Mouse (Mus musculus) forebrain, embryonic 14.5 days (tissue): Measurements from ENCODE around the gene Zdhhc16. TPM values are rescaled to one million over a fixed set of nuclear protein-coding genes. Genes with fewer than 3 reads are reported as not detected.

Experiments
- ATAC-seq: fragments of 200-750 bp; cut with Nextera tagmentation; 2 replicates; pipeline ENCODE4 v1.8.0; 2017; ENCODE audit warnings: mild to moderate bottlenecking, moderate library complexity
- DNase-seq: peaks from one replicate; pipeline ENCODE4 v3.0.0-alpha.2; 2015; ENCODE audit warnings: low spot score
- H3K27ac ChIP-seq: fragments of 300-500 bp; sonication (generic); 2 replicates; pipeline ENCODE4 v1.5.1; 2014; ENCODE audit warnings: low read depth, mild to moderate bottlenecking, control low read depth, low read length, moderate library complexity
- H3K27me3 ChIP-seq: fragments of 300-500 bp; sonication (generic); replicated peaks from 2 replicates; pipeline ENCODE4 v1.6.1; 2014; ENCODE audit warnings: low read length, control low read depth, mixed read lengths; ENCODE audit not compliant: control insufficient read depth, insufficient read depth
- H3K36me3 ChIP-seq: fragments of 300-500 bp; sonication (generic); 2 replicates; pipeline ENCODE4 v1.6.1; 2014; ENCODE audit warnings: low read length, control low read depth; ENCODE audit not compliant: control insufficient read depth, insufficient read depth
- H3K4me1 ChIP-seq: fragments of 300-500 bp; sonication (generic); 2 replicates; pipeline ENCODE4 v1.6.1; 2014; ENCODE audit warnings: antibody characterized with exemption, low read length, control low read depth; ENCODE audit not compliant: control insufficient read depth, insufficient read depth
- H3K4me2 ChIP-seq: fragments of 300-500 bp; sonication (generic); 2 replicates; pipeline ENCODE4 v1.6.1; 2014; ENCODE audit warnings: mild to moderate bottlenecking, control low read depth, low read length
- H3K4me3 ChIP-seq: fragments of 300-500 bp; sonication (generic); 2 replicates; pipeline ENCODE4 v1.5.1; 2014; ENCODE audit warnings: low read depth, low read length, control low read depth
- H3K9ac ChIP-seq: fragments of 300-500 bp; sonication (generic); 2 replicates; pipeline ENCODE4 v1.6.1; 2014; ENCODE audit warnings: mild to moderate bottlenecking, low read length, control low read depth, moderate library complexity
- H3K9me3 ChIP-seq: fragments of 300-500 bp; sonication (generic); replicated peaks from 2 replicates; pipeline ENCODE4 v1.6.1; 2016; ENCODE audit warnings: low read length, control low read depth, mixed read lengths; ENCODE audit not compliant: control insufficient read depth
- WGBS: fragments of 180-500 bp; shearing (Covaris S2); extraction: QIAGEN DNeasy Blood & Tissue Kit; methylation state at CpG from one replicate; pipeline ENCODE4 v1.1.7; 2014; 5-methylcytosine and 5-hydroxymethylcytosine counted together
- polyA plus RNA-seq: library from polyadenylated mRNA; unstranded; fragments of >200 nt; fragmentation: Nextera tagmentation; extraction: Ambion mirVana; gene quantifications from 2 replicates; pipeline ENCODE4 v1.2.1, GENCODE M21; 2014

Zdhhc16 gene
- polyA plus RNA-seq, 1 experiment from 2014 or later: 83.7 TPM

DNA sequence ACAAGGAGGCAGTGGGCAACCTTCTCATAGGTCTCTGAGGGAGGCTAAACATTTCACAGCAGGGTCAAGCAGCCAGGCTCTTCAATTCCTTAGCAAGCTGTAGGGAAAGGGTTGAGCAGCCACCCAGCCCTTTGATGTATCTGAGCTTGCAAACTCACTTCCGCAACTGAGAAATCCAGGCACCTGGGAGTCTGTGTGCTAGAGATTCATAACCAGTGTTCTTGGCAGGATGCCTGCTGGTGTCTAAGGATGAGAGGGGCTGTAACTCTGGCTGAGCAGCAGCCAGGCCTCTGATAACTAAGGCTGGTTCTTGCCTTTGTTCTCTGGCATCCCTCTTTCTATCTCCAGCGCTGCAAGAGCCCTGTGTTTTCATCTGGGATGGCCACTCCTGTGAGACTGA lies 31.6 kb upstream of the Zdhhc16 start:
- 48% methylated on average over 2 of the region's 2 CpGs for WGBS

GRCm38 (mm10) chr19:41902848-41903593 lies 30.3 kb upstream of the Zdhhc16 start:
- Histone ChIP-seq H3K9ac (no peak overlapping the region), H3K9me3 (no peaks in the 10 kb centered on the region), H3K4me1 (no peaks in the 10 kb centered on the region), H3K27ac (no peak overlapping the region), H3K27me3 (no peaks in the 10 kb centered on the region), H3K36me3 (no peaks in the 10 kb centered on the region), H3K4me2 (no peak overlapping the region), H3K4me3 (no peak overlapping the region)
- ATAC-seq (no peak), DNase-seq (no peak)
- WGBS: 89% methylated on average over 10 of the region's 10 CpGs

More for the DNA sequence above, 31.6 kb upstream of the Zdhhc16 start:
- ATAC-seq (no peak), DNase-seq (peak; percentile 16)
- H3K9me3 ChIP-seq: no peaks in the 10 kb centered on the region
- no peaks in the 10 kb centered on the region for H3K27me3 ChIP-seq
- no peaks in the 10 kb centered on the region for H3K36me3 ChIP-seq
- H3K27ac ChIP-seq: no peak overlapping the region
- H3K4me1 ChIP-seq: no peaks in the 10 kb centered on the region
- H3K9ac ChIP-seq: no peak overlapping the region
- no peak overlapping the region for H3K4me2 ChIP-seq
- H3K4me3 ChIP-seq: no peak overlapping the region

DNA sequence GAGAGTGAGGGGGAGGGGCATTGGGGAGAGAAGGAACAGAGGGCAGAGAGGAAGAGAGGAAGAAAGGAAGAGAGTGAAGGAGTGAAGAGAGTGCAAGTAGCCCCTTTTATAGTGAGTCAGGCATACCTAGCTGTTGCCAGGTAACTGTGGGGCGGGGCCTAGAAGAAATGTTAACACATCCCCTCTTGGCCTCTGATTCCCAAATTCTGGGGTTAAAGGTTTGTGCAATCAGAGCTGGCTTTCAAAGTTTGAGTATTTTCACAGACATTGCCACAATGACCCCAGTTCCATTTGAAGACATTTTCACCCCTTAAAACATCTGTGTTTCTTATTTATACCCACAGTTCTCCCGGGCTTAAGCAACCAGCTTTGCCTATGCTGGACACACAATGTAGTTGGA lies 28.0 kb upstream of the Zdhhc16 start:
- H3K36me3 ChIP-seq: no peaks in the 10 kb centered on the region
- H3K4me3 ChIP-seq: no peak overlapping the region
- WGBS: 92% methylated on average over 2 of the region's 2 CpGs
- no peak overlapping the region for H3K9ac ChIP-seq
- DNase-seq (no peak), ATAC-seq (no peak)
- H3K27me3 ChIP-seq: no peaks in the 10 kb centered on the region
- no peaks in the 10 kb centered on the region for H3K9me3 ChIP-seq
- no peak overlapping the region for H3K27ac ChIP-seq
- H3K4me2 ChIP-seq: no peak overlapping the region
- H3K4me1 ChIP-seq: no peaks in the 10 kb centered on the region

- H3K4me2 ChIP-seq: no peak overlapping the region
- 70% methylated on average over 6 of the region's 6 CpGs for WGBS
- ATAC-seq: no peak
- H3K27ac ChIP-seq: no peak overlapping the region
- H3K36me3 ChIP-seq: no peaks in the 10 kb centered on the region
- no peaks in the 10 kb centered on the region for H3K9me3 ChIP-seq
- no peak overlapping the region for H3K4me3 ChIP-seq
- no peaks in the 10 kb centered on the region for H3K27me3 ChIP-seq
- DNase-seq: no peak
- no peaks in the 10 kb centered on the region for H3K4me1 ChIP-seq
- no peak overlapping the region for H3K9ac ChIP-seq
Measured at GRCm38 (mm10) chr19:41906311-41907078, 26.8 kb upstream of the Zdhhc16 start.

DNA sequence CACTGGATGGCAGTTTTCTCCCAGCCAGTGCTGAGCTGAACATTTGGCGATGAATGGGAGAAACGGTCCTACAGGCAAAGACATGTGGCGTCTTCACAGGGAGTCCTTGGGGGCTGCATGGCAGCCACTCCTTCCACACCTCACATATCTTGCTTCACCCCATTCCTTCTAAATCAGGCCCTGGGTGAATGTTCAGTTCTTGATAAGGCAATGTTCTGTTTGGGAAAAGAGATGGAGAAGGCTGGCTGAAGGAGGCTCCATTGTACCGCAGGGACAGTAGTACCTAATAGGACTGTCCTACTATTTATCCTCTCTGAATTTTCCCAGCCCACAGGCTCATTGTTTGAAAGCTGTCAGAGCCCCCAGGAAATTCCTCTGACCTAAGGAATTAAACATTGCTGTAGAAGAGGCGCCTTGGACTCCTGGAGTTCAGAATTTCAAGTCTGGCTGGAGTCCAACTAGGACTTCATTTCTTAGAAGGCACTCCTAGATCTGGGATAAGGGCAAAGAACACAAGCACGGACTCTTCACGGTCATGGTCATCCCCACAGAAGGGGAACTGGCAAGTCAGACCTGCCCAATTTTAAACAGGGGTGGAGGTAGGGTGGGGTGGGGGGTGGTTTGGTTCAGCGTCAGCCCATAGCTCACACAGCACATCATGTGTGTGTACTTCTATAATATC lies 26.1 kb upstream of the Zdhhc16 start:
- Histone ChIP-seq H3K9me3 (no peaks in the 10 kb centered on the region), H3K4me2 (no peak overlapping the region), H3K27ac (no peak overlapping the region), H3K4me1 (no peaks in the 10 kb centered on the region), H3K4me3 (no peak overlapping the region), H3K27me3 (no peaks in the 10 kb centered on the region), H3K36me3 (no peaks in the 10 kb centered on the region), H3K9ac (no peak overlapping the region)
- DNase-seq: peak; percentile 10
- ATAC-seq: no peak
- 49% methylated on average over 8 of the region's 8 CpGs for WGBS

DNA sequence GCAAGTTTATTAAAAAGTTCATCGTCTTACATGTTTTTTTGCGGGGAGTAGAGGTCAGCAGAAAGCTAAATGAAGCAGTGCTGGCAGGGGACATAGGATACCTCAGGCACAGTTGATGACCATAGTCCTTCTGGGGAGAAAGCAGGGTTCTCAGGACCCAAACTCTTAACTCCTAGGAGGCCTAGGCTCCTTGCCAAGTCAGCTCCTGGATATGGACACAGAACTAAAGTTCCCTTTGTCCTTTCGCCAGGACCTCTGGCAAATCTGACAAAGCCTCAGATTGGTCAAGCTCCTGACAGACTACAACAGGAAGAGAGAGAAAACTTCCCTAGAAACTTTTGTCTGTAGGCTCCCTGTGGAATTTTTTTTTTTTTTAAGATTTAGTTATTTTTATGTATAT lies 24.5 kb upstream of the Zdhhc16 start:
- peaks cover 10% of the 10 kb centered on the region for H3K4me1 ChIP-seq
- H3K27ac ChIP-seq: no peak overlapping the region
- DNase-seq: no peak
- no peak for ATAC-seq
- H3K27me3 ChIP-seq: no peaks in the 10 kb centered on the region
- H3K4me2 ChIP-seq: no peak overlapping the region
- H3K9ac ChIP-seq: no peak overlapping the region
- H3K4me3 ChIP-seq: no peak overlapping the region
- H3K9me3 ChIP-seq: no peaks in the 10 kb centered on the region
- no peaks in the 10 kb centered on the region for H3K36me3 ChIP-seq
- 77% methylated on average over 3 of the region's 3 CpGs for WGBS

DNA sequence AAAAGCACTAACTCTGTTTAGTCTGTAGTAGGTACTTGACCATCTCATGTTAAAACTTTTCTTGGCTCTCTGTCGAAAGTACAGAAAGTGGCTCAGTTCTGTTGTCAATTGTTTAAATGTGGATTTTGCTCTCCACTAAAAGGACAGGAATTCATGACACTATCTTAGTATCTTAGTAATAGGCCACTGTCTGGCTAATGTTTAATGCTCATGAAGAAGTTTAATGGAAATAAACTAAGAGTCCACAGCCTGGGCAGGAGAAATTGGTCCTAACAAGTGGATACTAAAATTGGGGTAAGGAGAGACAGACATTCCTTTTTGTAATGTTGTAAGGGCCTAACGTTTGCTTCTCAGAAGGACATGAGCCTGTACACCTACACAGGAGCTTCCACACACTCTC lies 22.9 kb upstream of the Zdhhc16 start:
- H3K4me3 ChIP-seq: no peak overlapping the region
- H3K4me2 ChIP-seq: no peak overlapping the region
- no peaks in the 10 kb centered on the region for H3K36me3 ChIP-seq
- no peaks in the 10 kb centered on the region for H3K9me3 ChIP-seq
- H3K27ac ChIP-seq: no peak overlapping the region
- 72% methylated on average over 2 of the region's 2 CpGs for WGBS
- H3K4me1 ChIP-seq: peaks cover 19% of the 10 kb centered on the region
- ATAC-seq (no peak), DNase-seq (no peak)
- no peaks in the 10 kb centered on the region for H3K27me3 ChIP-seq
- no peak overlapping the region for H3K9ac ChIP-seq

DNA sequence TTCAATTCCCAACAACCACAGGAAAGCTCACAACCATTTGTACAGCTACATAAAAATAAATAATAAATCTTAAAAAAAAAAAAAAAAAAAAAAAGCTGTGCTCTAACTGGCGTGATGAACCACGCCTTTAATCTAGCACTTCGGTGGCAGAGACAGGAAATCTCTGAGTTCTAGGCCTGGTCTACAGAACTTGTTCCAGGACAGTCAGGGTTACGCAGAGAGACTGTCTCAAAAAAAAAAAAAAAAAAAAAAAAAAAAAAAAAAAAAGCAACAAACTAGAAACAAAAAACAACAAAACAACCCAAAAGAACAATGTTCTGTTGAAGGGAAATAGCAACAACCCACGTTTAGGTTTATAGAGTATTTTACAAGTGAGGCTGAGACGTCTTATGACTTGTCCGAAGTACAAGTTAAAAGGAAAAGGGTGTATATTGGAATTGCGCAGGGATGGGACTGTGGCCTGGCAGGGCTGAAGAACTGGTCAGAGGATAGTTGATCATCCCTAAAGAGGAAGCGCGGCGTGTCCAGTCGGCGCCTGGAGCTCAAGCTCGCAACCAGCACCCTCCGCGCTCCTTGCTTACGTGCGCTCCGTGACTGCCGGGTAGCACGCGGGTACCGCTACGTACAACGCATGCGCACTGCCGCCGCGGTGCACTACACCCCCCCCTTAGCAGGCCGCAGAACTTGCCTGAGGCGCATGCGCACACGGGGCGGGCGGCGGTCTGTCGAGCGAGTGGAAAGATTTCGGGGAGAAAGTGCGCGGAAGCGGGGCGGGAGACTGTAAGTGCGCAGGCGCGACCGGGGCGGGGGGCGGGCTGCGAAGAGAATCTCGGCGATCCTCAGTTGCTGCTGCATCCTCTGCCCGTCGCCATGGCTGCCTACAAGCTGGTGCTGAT lies 21.9 kb upstream of the Zdhhc16 start, which contains the start of gene Pgam1:
Gene Pgam1 (plus strand): TSS at position 746 of the 896 bp plus-strand sequence.
- Histone ChIP-seq H3K9me3 (no peaks in the 10 kb centered on the region), H3K4me3 (peak within 1 kb of the TSS; percentile 88), H3K4me2 (peak within 1 kb of the TSS; percentile 89), H3K27ac (peak within 1 kb of the TSS; percentile 81), H3K9ac (peak within 1 kb of the TSS; percentile 88), H3K36me3 (peaks cover 8% of the 10 kb centered on the region), H3K4me1 (peaks cover 19% of the 10 kb centered on the region), H3K27me3 (no peaks in the 10 kb centered on the region)
- 5% methylated on average over 54 of the region's 54 CpGs for WGBS
- peak; percentile 99 for DNase-seq
- ATAC-seq: peak; percentile 96
